Mouse (Mus musculus) liver, embryonic 14.5 days (tissue): ENCODE measurements around the gene Khdc1c. TPM values are rescaled to one million over a fixed set of nuclear protein-coding genes. Genes with fewer than 3 reads are reported as not detected.
"Not testable (repeated sequence)": the region's sequence is repeated elsewhere in the genome, so short reads cannot be mapped to it uniquely, and the experiment has no call there.

ENCODE experiments used
- ATAC-seq: fragments of 200-750 bp; cut with Nextera tagmentation; 2 replicates; pipeline ENCODE4 v1.8.0; 2017; ENCODE audit warnings: moderate number of reproducible peaks, mild to moderate bottlenecking, moderate library complexity; ENCODE audit not compliant: insufficient read depth
- DNase-seq, 3 experiments: peaks; one replicate each; pipeline ENCODE4 v3.0.0-alpha.2; 2012 to 2013; ENCODE audit warnings: low read depth in 3 of 3, low spot score in 3 of 3
- H3K27ac ChIP-seq: fragments of 300-500 bp; sonication (generic); 2 replicates; pipeline ENCODE4 v1.5.1; 2014; ENCODE audit warnings: moderate library complexity, mild to moderate bottlenecking, control low read depth, inconsistent platforms
- H3K27me3 ChIP-seq: fragments of 300-500 bp; sonication (generic); 2 replicates; pipeline ENCODE4 v1.6.1; 2014; ENCODE audit warnings: mild to moderate bottlenecking, low read length, moderate library complexity; ENCODE audit not compliant: control insufficient read depth, insufficient read depth
- H3K36me3 ChIP-seq: fragments of 300-500 bp; sonication (generic); replicated peaks from 2 replicates; pipeline ENCODE4 v1.6.1; 2014; ENCODE audit warnings: low read depth; ENCODE audit not compliant: control insufficient read depth, insufficient read depth
- H3K4me1 ChIP-seq, 2 experiments: fragments of 200-500 bp in 1 of 2; fragments of 300-500 bp in 1 of 2; sonication (generic) in 1 of 2; replicated peaks; 2 replicates each; pipeline ENCODE4 v1.6.1; 2012 to 2014; ENCODE audit warnings: antibody characterized with exemption in 1 of 2, inconsistent platforms in 1 of 2, low read length in 1 of 2; ENCODE audit not compliant: control insufficient read depth in 2 of 2, insufficient read depth in 2 of 2
- H3K4me2 ChIP-seq: fragments of 300-500 bp; sonication (generic); 2 replicates; pipeline ENCODE4 v1.6.1; 2014; ENCODE audit warnings: low read depth, mild to moderate bottlenecking, control low read depth, moderate library complexity
- H3K4me3 ChIP-seq, 2 experiments: fragments of 200-500 bp in 1 of 2; fragments of 300-500 bp in 1 of 2; sonication (generic) in 1 of 2; 2 replicates each; pipeline ENCODE4 v1.5.1; 2012 to 2014; ENCODE audit warnings: low read depth in 2 of 2, low read length in 2 of 2, mild to moderate bottlenecking in 2 of 2, control low read depth in 1 of 2, inconsistent platforms in 1 of 2, moderate library complexity in 1 of 2; ENCODE audit not compliant: insufficient read depth in 1 of 2
- H3K9ac ChIP-seq: fragments of 300-500 bp; sonication (generic); replicated peaks from 2 replicates; pipeline ENCODE4 v1.6.1; 2014; ENCODE audit warnings: mild to moderate bottlenecking, control low read depth, moderate library complexity
- H3K9me3 ChIP-seq: fragments of 300-500 bp; sonication (generic); 2 replicates; pipeline ENCODE4 v1.6.1; 2016; ENCODE audit warnings: low read length, mixed read lengths; ENCODE audit not compliant: control insufficient read depth
- CTCF ChIP-seq: IDR thresholded peaks from 2 replicates; pipeline ENCODE4 v1.5.1; 2016; ENCODE audit warnings: antibody characterized with exemption, low read depth, control low read depth
- EP300 ChIP-seq: IDR thresholded peaks from 2 replicates; pipeline ENCODE4 v1.6.1; 2016; ENCODE audit warnings: antibody characterized with exemption, low read depth
- WGBS: fragments of 180-500 bp; shearing (Covaris S2); extraction: QIAGEN DNeasy Blood & Tissue Kit; methylation state at CpG from one replicate; pipeline ENCODE4 v1.1.7; 2014; ENCODE audit not compliant: insufficient replicate concordance; 5-methylcytosine and 5-hydroxymethylcytosine counted together
- polyA plus RNA-seq, 2 experiments: library from polyadenylated mRNA; depleted of rRNA in 1 of 2; stranded (reverse) in 1 of 2; unstranded in 1 of 2; fragments of >200 nt; fragmentation: Nextera tagmentation in 1 of 2; extraction: Ambion mirVana in 1 of 2; gene quantifications; 2 replicates each; pipeline versions ENCODE4 v1.2.1 to v1.2.3; 2012 to 2014

Gene Khdc1c
- polyA plus RNA-seq, 2 experiments = not detected

DNA sequence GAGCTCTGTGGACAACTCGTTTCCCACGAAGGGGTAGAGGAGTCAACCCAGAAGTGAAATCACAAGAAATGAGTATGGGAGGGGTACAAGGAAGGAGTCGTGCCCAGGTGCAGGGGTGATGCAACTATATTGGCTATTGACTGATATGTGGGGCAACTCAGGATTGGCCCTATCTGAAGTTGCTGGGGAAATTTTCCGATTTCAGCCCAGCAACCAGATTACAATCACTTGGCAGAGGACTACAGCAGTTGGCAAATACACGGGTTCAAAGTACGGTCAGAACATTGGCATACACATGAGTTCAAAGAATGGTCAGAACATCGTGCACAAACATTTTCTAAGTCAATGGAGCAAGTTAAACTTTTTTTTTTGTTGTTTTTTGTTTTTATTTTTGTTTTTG is 41.4 kb upstream of the Khdc1c start:
- no peaks in the 10 kb centered on the region for H3K36me3 ChIP-seq
- no peak for ATAC-seq
- no peak for DNase-seq
- H3K4me2 ChIP-seq = no peak overlapping the region
- peaks cover 5 to 17% of the 10 kb centered on the region in 2 experiments for H3K4me1 ChIP-seq
- H3K4me3 ChIP-seq = no peak overlapping the region
- TF ChIP-seq CTCF (no peak), EP300 (no peak)
- no peak overlapping the region for H3K27ac ChIP-seq
- no peaks in the 10 kb centered on the region for H3K27me3 ChIP-seq
- WGBS = 74% methylated on average over 7 of the region's 7 CpGs
- H3K9me3 ChIP-seq = no peaks in the 10 kb centered on the region
- H3K9ac ChIP-seq = no peak overlapping the region

- not testable (repeated sequence) for H3K27ac ChIP-seq, DNase-seq, H3K36me3 ChIP-seq, H3K9me3 ChIP-seq, H3K4me3 ChIP-seq, ATAC-seq, H3K4me2 ChIP-seq, H3K27me3 ChIP-seq, H3K9ac ChIP-seq
- peaks cover 9 to 29% of the 10 kb centered on the region in 2 experiments for H3K4me1 ChIP-seq
Measured at GRCm38 (mm10) chr1:21331161-21331560, 37.0 kb upstream of the Khdc1c start.

DNA sequence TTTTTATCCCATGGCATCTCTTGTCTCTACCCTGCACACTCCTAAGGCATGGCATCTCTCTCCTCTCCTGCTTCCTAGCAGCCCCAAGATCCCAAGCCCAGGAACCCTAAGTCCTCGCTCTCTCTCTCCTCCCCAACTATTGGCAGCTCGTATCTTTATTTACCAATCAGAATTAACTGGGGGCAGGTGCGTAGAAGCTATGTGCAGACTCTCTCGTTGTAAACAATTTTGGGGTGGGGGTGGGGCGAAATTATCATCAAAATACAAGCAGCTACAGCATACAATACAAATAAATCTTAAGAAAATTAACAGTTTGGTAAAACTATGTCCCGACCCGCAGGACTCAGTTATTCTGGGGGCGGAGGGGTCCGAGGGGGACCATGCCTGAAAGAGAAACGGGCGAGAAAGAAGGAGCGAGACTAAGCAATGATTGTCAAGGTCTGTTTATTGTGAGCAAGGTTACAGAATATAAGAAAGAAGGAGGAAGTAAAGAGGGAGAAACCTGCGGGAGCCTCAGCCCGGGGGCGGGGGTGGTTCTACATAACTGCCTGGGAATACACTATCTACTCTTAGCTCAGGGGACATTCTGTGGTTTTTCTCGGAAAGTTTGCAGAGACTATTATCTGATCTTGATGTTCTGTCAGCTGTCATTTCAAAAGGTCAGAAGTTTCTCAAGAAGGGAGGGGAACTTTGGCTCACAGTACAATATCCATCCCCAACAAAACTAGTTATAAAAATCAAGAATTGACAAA is 34.7 kb upstream of the Khdc1c start:
- Histone ChIP-seq H3K27ac (peak overlapping the region; percentile 15; the same call in 1 of the 2 replicates), H3K4me3 (peak overlapping the region; percentile 14 to 51; a peak in 3 of 4 replicates), H3K4me1 (peaks cover 8 to 27% of the 10 kb centered on the region in 2 experiments), H3K4me2 (peak overlapping the region; percentile 46), H3K27me3 (no peaks in the 10 kb centered on the region), H3K36me3 (no peaks in the 10 kb centered on the region), H3K9ac (peak overlapping the region; percentile 34), H3K9me3 (no peaks in the 10 kb centered on the region)
- 28% methylated on average over 16 of the region's 16 CpGs for WGBS
- DNase-seq = peak; percentile 17 to 72 (median 37)
- peak; percentile 36 for TF ChIP-seq EP300
- TF ChIP-seq CTCF = no peak
- peak; percentile 91 for ATAC-seq

DNA sequence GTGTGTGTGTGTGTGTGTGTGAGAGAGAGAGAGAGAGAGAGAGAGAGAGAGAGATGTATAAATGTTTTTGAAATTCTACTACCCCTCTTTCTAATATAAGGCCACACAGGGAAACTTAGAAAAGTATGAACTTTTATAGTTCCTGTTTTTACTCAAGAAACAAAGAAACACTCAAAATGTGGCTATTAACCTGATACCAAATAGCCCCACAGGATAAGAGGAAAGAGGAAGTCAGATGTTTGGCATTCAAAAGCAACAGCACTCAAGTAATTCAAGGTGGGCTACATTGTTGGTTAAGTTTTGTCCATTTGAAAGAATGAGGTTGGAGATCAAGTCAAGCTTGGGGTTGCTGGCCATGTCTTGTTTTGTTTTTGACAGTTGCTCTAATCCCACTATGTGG is 32.3 kb upstream of the Khdc1c start:
- DNase-seq = no peak
- no peaks in the 10 kb centered on the region for H3K36me3 ChIP-seq
- no peak overlapping the region for H3K27ac ChIP-seq
- ATAC-seq = no peak
- peaks cover 4 to 13% of the 10 kb centered on the region in 2 experiments for H3K4me1 ChIP-seq
- no peaks in the 10 kb centered on the region for H3K9me3 ChIP-seq
- H3K9ac ChIP-seq = no peak overlapping the region
- TF ChIP-seq CTCF = no peak
- no peak for TF ChIP-seq EP300
- H3K27me3 ChIP-seq = no peaks in the 10 kb centered on the region
- no peak overlapping the region for H3K4me3 ChIP-seq
- H3K4me2 ChIP-seq = no peak overlapping the region

DNA sequence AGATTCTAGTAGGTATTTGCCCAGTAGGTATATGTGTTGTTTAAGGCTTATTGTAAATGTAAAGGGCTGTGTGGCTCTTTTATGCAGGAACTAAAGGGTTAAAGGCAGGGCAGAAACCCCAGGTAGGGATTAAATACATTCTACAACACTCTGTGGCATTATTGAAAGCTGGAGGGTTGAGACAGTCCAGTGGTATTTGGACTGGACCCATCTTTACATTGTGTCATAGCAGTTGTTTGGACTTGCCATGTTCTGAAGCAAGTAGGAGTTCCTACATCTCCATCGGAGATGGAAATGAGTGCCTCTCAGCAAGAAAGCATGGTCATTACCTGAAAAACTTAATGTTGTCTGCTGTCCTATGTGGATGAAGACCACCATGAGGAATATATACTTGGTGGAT is 27.4 kb upstream of the Khdc1c start:
- 83% methylated on average over 1 of the region's 1 CpGs for WGBS
- H3K36me3 ChIP-seq = no peaks in the 10 kb centered on the region
- H3K4me2 ChIP-seq = no peak overlapping the region
- ATAC-seq (no peak), DNase-seq (no peak)
- no peaks in the 10 kb centered on the region for H3K27me3 ChIP-seq
- H3K9ac ChIP-seq = no peak overlapping the region
- TF ChIP-seq EP300 = no peak
- H3K9me3 ChIP-seq = no peaks in the 10 kb centered on the region
- H3K27ac ChIP-seq = no peak overlapping the region
- no peaks in the 10 kb centered on the region for H3K4me1 ChIP-seq
- no peak overlapping the region for H3K4me3 ChIP-seq
